Mouse (Mus musculus) cortical plate, adult 2 months (tissue): ENCODE results near the gene Taco1. TPM values are rescaled to one million over a fixed set of nuclear protein-coding genes. Genes with fewer than 3 reads are reported as not detected.

Experiments used
- H3K27ac ChIP-seq: fragments of 200-500 bp; 2 replicates; pipeline ENCODE4 v1.5.1; 2012; ENCODE audit warnings: low read length, control low read depth, inconsistent platforms; ENCODE audit not compliant: insufficient read depth
- H3K4me1 ChIP-seq: fragments of 200-500 bp; 2 replicates; pipeline ENCODE4 v1.6.1; 2011; ENCODE audit warnings: low read length; ENCODE audit not compliant: control insufficient read depth, insufficient read depth
- H3K4me3 ChIP-seq: fragments of 200-500 bp; 2 replicates; pipeline ENCODE4 v1.5.1; 2011; ENCODE audit warnings: mild to moderate bottlenecking, low read length, control low read depth; ENCODE audit not compliant: insufficient read depth
- CTCF ChIP-seq: fragments of 200-500 bp; IDR thresholded peaks from 2 replicates; pipeline ENCODE4 v1.5.1; 2011; ENCODE audit warnings: mild to moderate bottlenecking, control low read depth, low read length; ENCODE audit not compliant: insufficient read depth; ENCODE audit errors: extremely low read depth
- POLR2A ChIP-seq: fragments of 200-500 bp; IDR thresholded peaks from 2 replicates; pipeline ENCODE4 v1.6.1; 2011; ENCODE audit warnings: mild to moderate bottlenecking, low read length, control low read depth; ENCODE audit not compliant: insufficient read depth; ENCODE audit errors: extremely low read depth
- polyA plus RNA-seq: library from polyadenylated mRNA; depleted of rRNA; stranded (reverse); fragments of >200 nt; gene quantifications from 2 replicates; pipeline ENCODE4 v1.2.3, GENCODE M21; 2012

Gene Taco1
- polyA plus RNA-seq, 1 experiment: 11.9 TPM

DNA sequence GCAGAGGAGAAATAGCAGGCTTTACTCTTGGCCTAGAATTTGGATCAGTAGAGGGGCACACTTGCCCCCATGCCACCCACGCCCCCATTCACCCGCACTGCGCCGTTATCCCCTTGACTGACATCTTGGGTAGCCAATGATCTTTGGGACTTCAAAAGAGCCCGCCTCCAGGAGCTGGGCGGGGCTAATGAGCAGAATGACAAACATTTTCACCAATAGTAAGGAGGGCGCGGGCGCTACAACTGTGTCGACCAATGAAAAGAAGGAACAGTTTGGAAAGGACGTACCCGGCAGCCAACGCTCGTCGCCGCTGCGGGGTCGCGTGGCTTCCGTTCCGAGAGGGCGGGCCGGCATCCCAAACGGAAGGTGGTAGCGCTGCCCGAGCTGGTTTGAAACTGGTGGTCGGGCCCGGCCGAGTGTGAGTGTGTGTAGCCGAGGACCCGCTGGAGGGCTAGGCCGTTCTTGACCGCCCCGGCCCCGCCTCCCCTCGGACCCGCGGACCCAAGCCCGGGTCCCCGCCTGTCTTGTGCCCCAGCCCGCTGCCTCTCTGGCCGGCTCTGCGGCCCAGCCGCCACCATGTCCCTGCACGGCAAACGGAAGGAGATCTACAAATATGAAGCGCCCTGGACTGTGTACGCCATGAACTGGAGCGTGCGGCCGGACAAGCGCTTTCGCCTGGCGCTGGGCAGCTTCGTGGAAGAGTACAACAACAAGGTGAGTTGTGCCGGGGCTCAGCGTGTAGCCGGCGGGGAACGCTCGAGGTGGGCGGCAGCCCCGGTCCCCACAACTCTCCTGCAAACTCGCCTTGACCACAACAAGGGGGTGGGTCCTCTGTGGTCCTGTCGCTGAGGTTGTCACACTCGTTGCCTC is 29.1 kb upstream of the Taco1 start, which contains the start of gene Dcaf7:
TSS of gene Dcaf7 (plus strand) at position 325 of the 870 bp plus-strand sequence.
- peaks cover 4% of the 10 kb centered on the region; the same call in 1 of the 2 replicates for H3K4me1 ChIP-seq
- H3K4me3 ChIP-seq: peak within 1 kb of the TSS; percentile 80

GRCm38 (mm10) chr11:106037418-106037751 is 28.5 kb upstream of the Taco1 start:
- Histone ChIP-seq H3K4me1 (peaks cover 4% of the 10 kb centered on the region; the same call in 1 of the 2 replicates), H3K27ac (peak overlapping the region; percentile 77), H3K4me3 (peak overlapping the region; percentile 80)
- TF ChIP-seq CTCF: no peak
- TF ChIP-seq POLR2A: peak; percentile 65; the same call in 1 of the 2 replicates

More for the DNA sequence above, 29.1 kb upstream of the Taco1 start, which contains the start of gene Dcaf7:
- TF ChIP-seq POLR2A (peak; percentile 76; the same call in 1 of the 2 replicates), CTCF (no peak)
- peak within 1 kb of the TSS; percentile 77 for H3K27ac ChIP-seq

GRCm38 (mm10) chr11:106044349-106044748 is 21.5 kb upstream of the Taco1 start:
- Histone ChIP-seq H3K4me3 (no peak overlapping the region), H3K4me1 (peaks cover under 1% of the 10 kb centered on the region; the same call in 1 of the 2 replicates), H3K27ac (no peak overlapping the region)
- TF ChIP-seq CTCF (no peak), POLR2A (no peak)

GRCm38 (mm10) chr11:106045256-106045655 is 20.6 kb upstream of the Taco1 start:
- H3K4me3 ChIP-seq: no peak overlapping the region
- no peak for TF ChIP-seq CTCF
- TF ChIP-seq POLR2A: no peak
- no peaks in the 10 kb centered on the region; the same call in 1 of the 2 replicates for H3K4me1 ChIP-seq
- no peak overlapping the region for H3K27ac ChIP-seq

- Histone ChIP-seq H3K4me1 (no peaks in the 10 kb centered on the region; the same call in 1 of the 2 replicates), H3K27ac (no peak overlapping the region), H3K4me3 (no peak overlapping the region)
- TF ChIP-seq CTCF (no peak), POLR2A (no peak)
These were observed 20.1 kb upstream of the Taco1 start for GRCm38 (mm10) chr11:106045780-106046179.

DNA sequence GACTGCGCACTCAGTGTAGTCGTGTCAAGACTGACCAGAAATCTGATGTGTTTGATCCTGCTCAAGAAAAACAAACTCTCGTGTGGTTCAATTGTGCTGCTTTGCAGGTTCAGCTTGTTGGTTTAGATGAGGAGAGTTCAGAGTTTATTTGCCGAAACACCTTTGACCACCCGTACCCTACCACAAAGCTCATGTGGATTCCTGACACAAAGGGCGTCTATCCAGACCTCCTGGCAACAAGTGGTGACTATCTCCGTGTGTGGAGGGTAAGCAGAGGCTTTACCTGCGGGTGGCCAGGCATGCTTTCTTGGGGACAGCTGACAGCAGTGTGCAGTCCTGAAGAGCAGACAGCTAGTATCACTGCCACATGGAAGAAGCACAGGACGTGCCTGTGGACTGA is 19.3 kb upstream of the Taco1 start:
- Histone ChIP-seq H3K4me3 (no peak overlapping the region), H3K27ac (no peak overlapping the region), H3K4me1 (no peaks in the 10 kb centered on the region; the same call in 1 of the 2 replicates)
- TF ChIP-seq POLR2A: no peak
- no peak for TF ChIP-seq CTCF

DNA sequence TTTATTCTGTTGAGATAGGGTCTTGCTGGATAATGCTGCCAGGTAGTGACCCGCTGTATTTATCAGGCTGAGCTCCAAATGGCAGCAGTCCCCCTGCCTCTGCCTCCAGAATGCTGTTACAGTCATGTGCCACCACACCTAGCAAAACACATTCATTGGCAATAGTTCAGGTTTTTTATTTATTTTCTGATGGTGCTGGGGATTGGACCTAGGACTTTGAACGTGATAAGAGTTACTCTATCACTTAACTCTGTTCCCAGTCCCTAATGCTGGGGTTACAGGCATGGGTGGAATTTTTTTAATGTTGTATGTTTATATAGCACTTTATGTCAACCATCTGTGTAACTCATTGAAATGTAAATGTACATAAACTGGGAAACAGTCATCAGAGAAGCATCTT is 11.9 kb upstream of the Taco1 start:
- H3K27ac ChIP-seq: no peak overlapping the region
- TF ChIP-seq POLR2A: no peak
- TF ChIP-seq CTCF: no peak

GRCm38 (mm10) chr11:106054600-106054999 is 11.3 kb upstream of the Taco1 start:
- Histone ChIP-seq H3K4me3 (no peak overlapping the region), H3K4me1 (no peaks in the 10 kb centered on the region), H3K27ac (no peak overlapping the region)
- TF ChIP-seq CTCF (no peak), POLR2A (no peak)

More for the DNA sequence above, 11.9 kb upstream of the Taco1 start:
- Histone ChIP-seq H3K4me3 (no peak overlapping the region), H3K4me1 (no peaks in the 10 kb centered on the region)

GRCm38 (mm10) chr11:106055341-106055740 is 10.5 kb upstream of the Taco1 start:
- no peak for TF ChIP-seq CTCF
- TF ChIP-seq POLR2A: no peak
- H3K4me3 ChIP-seq: no peak overlapping the region
- no peak overlapping the region for H3K27ac ChIP-seq
- no peaks in the 10 kb centered on the region for H3K4me1 ChIP-seq

- Histone ChIP-seq H3K27ac (no peak overlapping the region), H3K4me3 (no peak overlapping the region), H3K4me1 (no peaks in the 10 kb centered on the region)
- TF ChIP-seq CTCF (no peak), POLR2A (no peak)
These were observed 8.9 kb upstream of the Taco1 start for GRCm38 (mm10) chr11:106056819-106057491.

- Histone ChIP-seq H3K4me3 (no peak overlapping the region), H3K4me1 (no peaks in the 10 kb centered on the region), H3K27ac (no peak overlapping the region)
- no peak for TF ChIP-seq POLR2A
- no peak for TF ChIP-seq CTCF
These were observed 7.8 kb upstream of the Taco1 start for GRCm38 (mm10) chr11:106058020-106058419.
